Mouse (Mus musculus) hindbrain, embryonic 13.5 days (tissue): ENCODE measurements at regions not wholly inside any gene's neighbourhood (a gene's known extent, or its start where the extent isn't known, plus 50 kb on each side); places are given as distances from the start of the nearest gene placed in this dataset.
"Not testable (repeated sequence)": the region's sequence is repeated elsewhere in the genome, so short reads cannot be mapped to it uniquely, and the experiment has no call there.

Experiments
- ATAC-seq: fragments of 200-750 bp; cut with Nextera tagmentation; 2 replicates; pipeline ENCODE4 v1.8.0; 2017; ENCODE audit warnings: moderate TSS enrichment; ENCODE audit not compliant: low FRiP score
- H3K27ac ChIP-seq: fragments of 300-500 bp; sonication (generic); 2 replicates; pipeline ENCODE4 v1.5.1; 2015; ENCODE audit warnings: inconsistent platforms, mild to moderate bottlenecking, moderate library complexity
- H3K27me3 ChIP-seq: fragments of 300-500 bp; sonication (generic); 2 replicates; pipeline ENCODE4 v1.6.1; 2015; ENCODE audit warnings: mild to moderate bottlenecking, inconsistent platforms
- H3K36me3 ChIP-seq: fragments of 300-500 bp; sonication (generic); 2 replicates; pipeline ENCODE4 v1.6.1; 2015; ENCODE audit warnings: mild to moderate bottlenecking, inconsistent platforms
- H3K4me1 ChIP-seq: fragments of 300-500 bp; sonication (generic); replicated peaks from 2 replicates; pipeline ENCODE4 v1.6.1; 2015; ENCODE audit warnings: inconsistent platforms
- H3K4me2 ChIP-seq: fragments of 300-500 bp; sonication (generic); 2 replicates; pipeline ENCODE4 v1.6.1; 2015; ENCODE audit warnings: inconsistent platforms, mild to moderate bottlenecking, moderate library complexity
- H3K4me3 ChIP-seq: fragments of 300-500 bp; sonication (generic); 2 replicates; pipeline ENCODE4 v1.5.1; 2015; ENCODE audit warnings: mild to moderate bottlenecking, inconsistent platforms
- H3K9ac ChIP-seq: fragments of 300-500 bp; sonication (generic); 2 replicates; pipeline ENCODE4 v1.6.1; 2015; ENCODE audit warnings: mild to moderate bottlenecking, inconsistent platforms
- H3K9me3 ChIP-seq: fragments of 300-500 bp; sonication (generic); 2 replicates; pipeline ENCODE4 v1.6.1; 2016; ENCODE audit warnings: inconsistent platforms
- WGBS: fragments of 180-500 bp; shearing (Covaris S2); methylation state at CpG from one replicate; pipeline ENCODE4 v1.1.7; 2015; 5-methylcytosine and 5-hydroxymethylcytosine counted together

DNA sequence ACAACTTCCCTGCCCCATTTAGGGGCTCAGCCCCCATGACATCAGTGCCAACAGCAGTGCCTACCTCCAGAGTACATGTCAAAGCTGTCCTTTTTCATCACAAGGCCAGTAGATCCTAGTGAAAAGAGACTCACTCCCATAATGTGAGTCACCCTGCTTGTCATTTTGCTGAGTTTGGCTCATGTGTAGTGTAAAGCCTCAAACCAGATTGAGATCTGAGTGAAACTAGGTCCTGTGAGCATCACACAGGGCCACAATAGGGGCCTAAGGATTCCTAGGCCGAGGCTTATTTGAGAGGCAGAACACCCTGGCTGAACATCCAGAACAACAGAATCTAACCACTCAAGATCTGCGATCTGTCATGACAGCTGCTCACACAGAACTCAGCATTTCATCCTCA lies 163.3 kb upstream of the Gm10131 start:
- not testable (repeated sequence) for H3K4me1 ChIP-seq, H3K27ac ChIP-seq, H3K27me3 ChIP-seq, H3K36me3 ChIP-seq, H3K9me3 ChIP-seq, H3K4me2 ChIP-seq, ATAC-seq, H3K4me3 ChIP-seq, H3K9ac ChIP-seq
- WGBS = 91% methylated on average over 2 of the region's 2 CpGs

DNA sequence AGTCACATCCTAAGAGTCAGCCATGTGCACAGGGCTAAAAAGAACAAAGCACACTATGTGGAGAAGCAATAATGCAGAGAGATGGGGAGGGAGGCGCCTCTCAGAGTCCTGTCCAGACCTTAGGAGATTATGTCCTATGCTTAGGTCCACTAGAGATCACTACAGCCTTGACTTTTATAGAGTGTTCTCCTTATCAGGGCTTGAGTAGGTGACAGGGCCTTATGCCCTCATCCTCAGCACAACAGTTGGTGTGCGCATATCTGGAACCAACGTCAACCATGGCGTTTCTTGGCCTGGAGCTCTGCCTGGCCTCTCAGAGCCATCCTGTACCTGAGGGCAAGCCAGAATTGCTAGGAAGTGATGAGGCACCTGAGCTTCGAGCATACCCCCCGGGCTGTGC lies 162.6 kb upstream of the Gm10131 start:
- no peak overlapping the region for H3K9ac ChIP-seq
- H3K36me3 ChIP-seq = no peaks in the 10 kb centered on the region
- no peak for ATAC-seq
- H3K4me2 ChIP-seq = no peak overlapping the region
- no peaks in the 10 kb centered on the region for H3K27me3 ChIP-seq
- no peak overlapping the region for H3K4me3 ChIP-seq
- H3K9me3 ChIP-seq = no peaks in the 10 kb centered on the region
- H3K4me1 ChIP-seq = no peaks in the 10 kb centered on the region
- no peak overlapping the region for H3K27ac ChIP-seq
- 96% methylated on average over 6 of the region's 6 CpGs for WGBS

DNA sequence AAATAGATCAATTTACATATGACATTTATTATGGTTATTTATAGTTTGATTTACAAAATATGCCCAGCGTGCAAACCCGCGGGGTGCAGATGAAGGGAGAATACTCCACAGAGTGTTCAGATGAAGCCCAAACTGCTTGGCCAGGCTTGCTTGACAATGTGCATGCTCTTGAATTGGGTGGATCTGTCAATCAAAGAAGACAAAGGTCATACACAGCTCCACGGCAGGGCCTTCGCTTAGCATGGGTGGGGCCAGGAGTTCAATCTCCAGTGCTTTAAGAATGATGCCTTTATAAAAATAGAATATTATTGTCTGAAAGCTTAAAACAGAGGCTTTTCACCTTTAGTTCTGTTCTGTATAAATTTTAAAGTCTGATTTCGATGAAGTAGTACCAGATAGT lies 158.3 kb upstream of the Gm10131 start:
- no peak overlapping the region for H3K4me3 ChIP-seq
- H3K4me2 ChIP-seq = no peak overlapping the region
- H3K4me1 ChIP-seq = no peaks in the 10 kb centered on the region
- ATAC-seq = no peak
- H3K9me3 ChIP-seq = no peaks in the 10 kb centered on the region
- no peaks in the 10 kb centered on the region for H3K27me3 ChIP-seq
- H3K36me3 ChIP-seq = no peaks in the 10 kb centered on the region
- no peak overlapping the region for H3K27ac ChIP-seq
- 81% methylated on average over 6 of the region's 6 CpGs for WGBS
- no peak overlapping the region for H3K9ac ChIP-seq

DNA sequence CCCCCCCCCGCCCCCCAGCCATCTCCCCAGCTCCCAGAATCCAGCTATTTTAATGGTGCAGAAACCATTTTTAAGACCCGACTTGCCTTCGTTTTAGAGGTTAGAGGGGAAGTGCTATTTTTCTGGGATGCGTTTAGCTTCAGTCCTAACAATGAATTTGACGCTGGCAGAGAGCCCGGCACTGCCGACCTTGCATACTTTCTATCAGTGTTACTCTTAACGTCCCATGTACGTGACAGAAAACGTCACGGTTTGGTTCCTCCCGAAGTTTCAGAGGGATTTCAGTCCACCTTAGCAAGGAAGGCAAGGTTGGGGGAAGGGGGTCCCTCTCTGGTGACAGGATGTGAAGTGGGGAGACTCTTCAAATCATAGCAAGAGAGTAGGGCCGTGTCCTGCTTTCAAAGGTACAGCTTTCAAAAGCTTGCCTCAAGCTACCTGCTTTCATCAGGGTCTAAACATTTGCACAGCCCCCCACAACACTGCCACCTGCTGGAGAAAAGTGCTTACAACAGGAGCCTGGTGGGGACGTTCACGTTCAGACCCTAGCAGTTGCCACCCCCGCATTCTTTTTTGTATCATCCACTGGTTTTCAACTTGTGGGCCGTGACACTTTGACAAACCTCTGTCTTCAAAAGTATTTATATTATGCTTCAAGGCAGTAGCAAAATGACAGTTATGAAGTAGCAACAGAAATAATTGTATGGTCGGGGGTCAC lies 157.4 kb upstream of the Gm10131 start:
- no peaks in the 10 kb centered on the region for H3K27me3 ChIP-seq
- H3K4me3 ChIP-seq = no peak overlapping the region
- no peak overlapping the region for H3K4me2 ChIP-seq
- H3K36me3 ChIP-seq = no peaks in the 10 kb centered on the region
- no peak overlapping the region for H3K27ac ChIP-seq
- no peaks in the 10 kb centered on the region for H3K4me1 ChIP-seq
- WGBS = 95% methylated on average over 18 of the region's 18 CpGs
- no peaks in the 10 kb centered on the region for H3K9me3 ChIP-seq
- ATAC-seq = no peak
- no peak overlapping the region for H3K9ac ChIP-seq

GRCm38 (mm10) chr8:34254978-34255377 lies 143.4 kb upstream of the Gm10131 start:
- Histone ChIP-seq H3K4me2 (no peak overlapping the region), H3K4me3 (no peak overlapping the region), H3K27ac (no peak overlapping the region), H3K9me3 (no peaks in the 10 kb centered on the region), H3K9ac (no peak overlapping the region), H3K4me1 (no peaks in the 10 kb centered on the region), H3K36me3 (no peaks in the 10 kb centered on the region), H3K27me3 (no peaks in the 10 kb centered on the region)
- WGBS = 78% methylated on average over 2 of the region's 2 CpGs
- ATAC-seq = no peak

DNA sequence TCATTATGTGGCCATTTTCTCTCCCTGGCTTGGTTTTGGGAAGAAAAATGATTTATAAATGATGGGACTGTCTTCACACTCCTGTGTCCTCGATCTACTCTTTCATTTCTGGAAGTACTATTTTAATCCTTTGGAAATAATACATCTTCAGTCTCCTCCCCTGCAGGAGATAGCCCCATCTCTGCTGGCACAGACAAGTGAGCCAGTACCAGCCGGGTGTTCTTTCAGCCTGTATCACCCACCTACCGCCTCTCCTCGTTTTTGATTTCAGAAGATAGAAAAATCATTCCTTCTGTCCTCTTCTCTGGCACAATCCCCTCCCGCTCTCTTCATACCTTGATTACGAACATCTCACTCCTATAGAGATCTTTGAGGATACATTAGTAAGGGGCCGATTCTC lies 140.4 kb upstream of the Gm10131 start:
- 92% methylated on average over 7 of the region's 7 CpGs for WGBS
- Histone ChIP-seq H3K36me3 (no peaks in the 10 kb centered on the region), H3K9me3 (no peaks in the 10 kb centered on the region), H3K27me3 (no peaks in the 10 kb centered on the region), H3K4me2 (no peak overlapping the region), H3K27ac (no peak overlapping the region), H3K4me3 (no peak overlapping the region), H3K4me1 (no peaks in the 10 kb centered on the region), H3K9ac (no peak overlapping the region)
- no peak for ATAC-seq

GRCm38 (mm10) chr8:34239346-34239900 lies 127.9 kb upstream of the Gm10131 start:
- Histone ChIP-seq H3K4me2 (no peak overlapping the region), H3K9ac (no peak overlapping the region), H3K9me3 (no peaks in the 10 kb centered on the region), H3K4me3 (no peak overlapping the region), H3K27me3 (no peaks in the 10 kb centered on the region), H3K4me1 (no peaks in the 10 kb centered on the region), H3K36me3 (no peaks in the 10 kb centered on the region), H3K27ac (no peak overlapping the region)
- no peak for ATAC-seq
- 92% methylated on average over 6 of the region's 6 CpGs for WGBS

DNA sequence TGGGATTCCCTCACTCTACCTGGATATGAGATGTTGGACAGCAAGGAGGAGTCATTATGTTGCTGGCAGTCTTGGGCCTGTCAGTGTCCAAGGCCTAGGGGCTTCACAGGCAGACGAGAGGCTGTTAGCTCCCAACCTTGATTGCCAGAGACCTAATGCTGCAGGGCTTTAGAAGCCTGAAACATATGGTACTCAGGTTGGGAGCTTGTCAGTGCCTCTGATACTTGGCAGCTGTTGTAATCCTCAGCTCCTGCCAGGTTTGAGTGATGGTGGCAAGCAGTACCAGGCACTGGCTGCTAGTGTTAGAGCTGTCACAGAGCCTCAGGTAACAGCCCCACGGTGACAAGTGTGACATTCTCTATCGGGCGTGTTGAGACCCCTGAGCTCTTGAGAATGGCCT lies 122.2 kb upstream of the Gm10131 start:
- H3K9me3 ChIP-seq = no peaks in the 10 kb centered on the region
- H3K36me3 ChIP-seq = no peaks in the 10 kb centered on the region
- H3K4me2 ChIP-seq = no peak overlapping the region
- H3K4me3 ChIP-seq = no peak overlapping the region
- no peaks in the 10 kb centered on the region for H3K27me3 ChIP-seq
- no peak overlapping the region for H3K27ac ChIP-seq
- no peak overlapping the region for H3K9ac ChIP-seq
- no peaks in the 10 kb centered on the region for H3K4me1 ChIP-seq
- ATAC-seq = no peak
- 84% methylated on average over 4 of the region's 4 CpGs for WGBS

GRCm38 (mm10) chr8:34229477-34229876 lies 117.9 kb upstream of the Gm10131 start:
- no peaks in the 10 kb centered on the region for H3K9me3 ChIP-seq
- H3K4me1 ChIP-seq = 0 out of 2 replicates have a peak, but pooled peaks cover 3% of the 10 kb centered on the region
- no peak overlapping the region for H3K4me2 ChIP-seq
- no peak for ATAC-seq
- H3K27ac ChIP-seq = no peak overlapping the region
- H3K27me3 ChIP-seq = no peaks in the 10 kb centered on the region
- 81% methylated on average over 3 of the region's 3 CpGs for WGBS
- no peaks in the 10 kb centered on the region for H3K36me3 ChIP-seq
- no peak overlapping the region for H3K4me3 ChIP-seq
- no peak overlapping the region for H3K9ac ChIP-seq

GRCm38 (mm10) chr8:34225011-34225890 lies 113.7 kb upstream of the Gm10131 start:
- H3K27me3 ChIP-seq = no peaks in the 10 kb centered on the region
- no peak overlapping the region for H3K4me2 ChIP-seq
- H3K4me3 ChIP-seq = no peak overlapping the region
- H3K36me3 ChIP-seq = no peaks in the 10 kb centered on the region
- H3K4me1 ChIP-seq = 0 out of 2 replicates have a peak, but pooled peaks cover 3% of the 10 kb centered on the region
- H3K9me3 ChIP-seq = no peaks in the 10 kb centered on the region
- H3K27ac ChIP-seq = no peak overlapping the region
- WGBS = 63% methylated on average over 17 of the region's 17 CpGs
- no peak overlapping the region for H3K9ac ChIP-seq
- no peak; the same call in 1 of the 2 replicates for ATAC-seq

DNA sequence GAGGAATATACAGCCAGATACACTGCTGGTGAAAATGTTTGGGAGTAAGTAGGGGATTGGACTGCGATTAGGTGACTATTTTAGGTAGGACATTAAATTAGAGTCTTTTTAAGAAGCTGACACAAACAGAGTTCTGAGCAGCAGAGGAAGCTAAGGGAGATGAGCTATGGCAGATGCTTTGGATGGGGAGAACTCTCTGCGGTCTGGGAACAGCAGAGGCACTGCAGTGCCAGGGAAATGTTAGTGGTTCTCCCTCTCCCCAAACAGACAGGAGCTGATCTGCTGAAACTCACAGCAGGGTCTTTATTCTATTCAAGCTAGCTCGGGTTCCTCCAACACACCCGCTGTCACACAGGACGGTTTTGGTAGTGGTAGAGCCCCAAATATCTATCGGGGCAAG lies 110.7 kb upstream of the Gm10131 start:
- Histone ChIP-seq H3K27me3 (no peaks in the 10 kb centered on the region), H3K36me3 (no peaks in the 10 kb centered on the region), H3K9me3 (peaks cover 5% of the 10 kb centered on the region; the same call in 1 of the 2 replicates), H3K27ac (no peak overlapping the region), H3K9ac (no peak overlapping the region), H3K4me3 (no peak overlapping the region), H3K4me2 (no peak overlapping the region), H3K4me1 (0 out of 2 replicates have a peak, but pooled peaks cover 3% of the 10 kb centered on the region)
- WGBS = 72% methylated on average over 6 of the region's 6 CpGs
- ATAC-seq = no peak
